Mouse (Mus musculus): ENCODE results near the gene Rcsd1.

DNA sequence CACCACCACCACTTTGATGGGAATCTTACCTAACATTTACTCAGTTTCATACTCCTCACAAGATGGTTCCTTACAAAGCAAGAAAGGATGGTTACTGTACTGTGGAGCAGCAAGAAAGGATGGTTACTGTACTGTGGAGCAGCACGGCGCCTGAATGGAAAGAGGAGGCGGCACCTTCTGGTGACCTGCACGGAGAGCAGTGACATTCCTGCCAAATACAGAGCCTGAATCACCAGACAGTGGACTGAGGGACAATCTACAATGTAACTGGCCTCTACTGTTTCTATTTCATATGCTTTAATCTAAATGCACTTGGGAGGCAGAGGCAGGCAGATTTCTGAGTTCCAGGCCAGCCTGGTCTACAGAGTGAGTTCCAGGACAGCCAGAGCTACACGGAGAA is 84.5 kb downstream of the Rcsd1 start:
- TF ChIP-seq CTCF (IDR thresholded peaks at IDR 0.05; ENCODE audit: borderline replicate concordance, insufficient read depth, low read depth, low read length) = peak; percentile 14; the same call in 1 of the 2 replicates
- no peak for TF ChIP-seq POLR2A (IDR thresholded peaks at IDR 0.05; ENCODE audit: borderline replicate concordance, insufficient read depth, low read length)

Measured in cerebellum, adult 2 months (tissue).